Mouse (Mus musculus) kidney, adult 2 months (tissue): ENCODE data around the gene Srek1.

Experiments
- CTCF ChIP-seq: fragments of 200-500 bp; conservative IDR thresholded peaks from 2 replicates; pipeline ENCODE4 v1.5.1; 2011; ENCODE audit warnings: low read depth, mild to moderate bottlenecking, control low read depth, low read length, moderate library complexity, mixed read lengths; ENCODE audit not compliant: insufficient read depth, insufficient read length
- POLR2A ChIP-seq: fragments of 200-500 bp; IDR thresholded peaks from one replicate; pipeline ENCODE4 v1.6.1; 2011; ENCODE audit warnings: low read depth, low read length, control low read depth

DNA sequence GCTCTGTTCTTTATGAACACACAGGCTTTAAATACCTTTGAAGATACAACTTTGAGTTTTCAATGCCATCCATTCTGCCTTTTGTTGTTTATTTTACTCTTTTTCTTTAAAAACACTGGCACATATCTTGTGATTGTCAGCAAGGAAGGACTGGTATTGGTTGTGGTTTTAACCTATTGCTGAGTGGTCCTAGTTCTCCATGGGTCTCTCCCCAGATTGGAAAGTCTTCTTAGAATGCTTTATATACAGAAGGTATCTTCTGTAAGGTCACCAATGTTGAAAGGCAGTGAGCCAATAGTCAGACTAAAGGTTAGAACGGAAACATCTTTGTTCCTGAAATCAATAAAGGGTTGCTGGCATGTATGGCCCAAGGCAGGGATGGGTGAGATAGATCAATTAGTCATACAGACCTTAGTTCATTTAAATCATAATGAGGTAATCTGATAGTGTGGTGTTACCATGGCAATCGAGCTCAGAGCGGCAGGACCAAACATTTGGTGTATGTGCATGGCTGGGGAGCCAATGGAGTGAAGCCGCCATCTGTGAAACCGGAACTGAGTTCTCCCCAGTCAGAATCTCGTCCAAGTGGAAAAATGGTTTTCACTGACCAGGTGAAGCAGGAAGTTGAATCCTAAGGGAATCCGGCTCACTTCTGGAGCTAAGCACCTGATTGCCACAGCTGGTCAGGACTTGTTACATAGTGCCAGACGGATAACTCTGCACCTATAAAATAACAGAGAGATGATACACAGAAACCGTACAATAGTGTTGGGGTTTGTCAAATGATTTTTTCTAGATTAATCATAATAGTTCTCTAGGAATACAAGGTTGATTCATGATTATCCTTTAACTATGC is 20.5 kb upstream of the Srek1 start:
- TF ChIP-seq POLR2A (no peak), CTCF (no peak)
